Mouse (Mus musculus) ES-Bruce4 (cell line): ENCODE results near the gene Arfrp1. TPM values are rescaled to one million over a fixed set of nuclear protein-coding genes. Genes with fewer than 3 reads are reported as not detected.

Experiments
- H3K27ac ChIP-seq: 2 replicates; pipeline ENCODE4 v1.5.1; 2012; ENCODE audit warnings: low read length, inconsistent platforms; ENCODE audit not compliant: insufficient read depth
- H3K27me3 ChIP-seq: 2 replicates; pipeline ENCODE4 v1.6.1; 2012; ENCODE audit warnings: mild to moderate bottlenecking, low read length, inconsistent platforms; ENCODE audit not compliant: control insufficient read depth, poor library complexity, insufficient read depth, severe bottlenecking
- H3K36me3 ChIP-seq: 2 replicates; pipeline ENCODE4 v1.6.1; 2012; ENCODE audit warnings: inconsistent platforms, mild to moderate bottlenecking, low read length, moderate library complexity; ENCODE audit not compliant: control insufficient read depth, poor library complexity, insufficient read depth, severe bottlenecking
- H3K4me1 ChIP-seq: one replicate; pipeline ENCODE4 v1.8.1; 2011; ENCODE audit warnings: low read length; ENCODE audit not compliant: control insufficient read depth, insufficient read depth
- H3K4me3 ChIP-seq: 2 replicates; pipeline ENCODE4 v1.5.1; 2011; ENCODE audit warnings: low read depth, mild to moderate bottlenecking, low read length
- H3K9ac ChIP-seq: 2 replicates; pipeline ENCODE4 v1.6.1; 2012; ENCODE audit warnings: low read depth, mild to moderate bottlenecking, inconsistent platforms; ENCODE audit not compliant: poor library complexity, severe bottlenecking
- H3K9me3 ChIP-seq: replicated peaks from 2 replicates; pipeline ENCODE4 v1.6.1; 2012; ENCODE audit warnings: mild to moderate bottlenecking, low read length, inconsistent platforms; ENCODE audit not compliant: control insufficient read depth, poor library complexity, insufficient read depth, severe bottlenecking
- CTCF ChIP-seq: IDR thresholded peaks from one replicate; pipeline ENCODE4 v1.8.1; 2011; ENCODE audit warnings: low read depth, low read length
- EP300 ChIP-seq: IDR thresholded peaks from 2 replicates; pipeline ENCODE4 v1.6.1; 2011; ENCODE audit warnings: low read depth, low read length; ENCODE audit not compliant: insufficient read depth
- POLR2A ChIP-seq: IDR thresholded peaks from one replicate; pipeline ENCODE4 v1.8.1; 2011; ENCODE audit warnings: low read length; ENCODE audit not compliant: insufficient read depth
- polyA plus RNA-seq: library from polyadenylated mRNA; stranded (reverse); fragments of >200 nt; gene quantifications from 2 replicates; pipeline ENCODE4 v1.2.4, GENCODE M21; 2011; ENCODE audit warnings: low read depth; ENCODE audit not compliant: missing spikeins, insufficient read depth, insufficient read length

Arfrp1 gene
- polyA plus RNA-seq, 1 experiment = 29.1 TPM

- H3K9ac ChIP-seq = peak within 1 kb of the TSS; percentile 39
- H3K27ac ChIP-seq = no peak within 1 kb of the TSS
- H3K27me3 ChIP-seq = no peaks in the 10 kb centered on the region
Observed at GRCm38 (mm10) chr2:181314080-181314810, 51.0 kb downstream of the Arfrp1 start, which contains the start of gene Stmn3. Gene Stmn3, minus strand, starts transcription at chr2:181314500.

GRCm38 (mm10) chr2:181313344-181314079 is 51.7 kb downstream of the Arfrp1 start:
- H3K27ac ChIP-seq = no peak overlapping the region
- no peaks in the 10 kb centered on the region for H3K27me3 ChIP-seq
- H3K36me3 ChIP-seq = no peaks in the 10 kb centered on the region
- TF ChIP-seq CTCF (no peak), EP300 (no peak), POLR2A (no peak)
- peak overlapping the region; percentile 39 for H3K9ac ChIP-seq
- no peaks in the 10 kb centered on the region for H3K4me1 ChIP-seq
- no peaks in the 10 kb centered on the region for H3K9me3 ChIP-seq
- peak overlapping the region; percentile 82 for H3K4me3 ChIP-seq

More at GRCm38 (mm10) chr2:181314080-181314810, 51.0 kb downstream of the Arfrp1 start, which contains the start of gene Stmn3:
- Histone ChIP-seq H3K9me3 (no peaks in the 10 kb centered on the region), H3K36me3 (no peaks in the 10 kb centered on the region), H3K4me1 (peaks cover 3% of the 10 kb centered on the region), H3K4me3 (peak within 1 kb of the TSS; percentile 82)
- no peak for TF ChIP-seq POLR2A
- no peak for TF ChIP-seq CTCF
- TF ChIP-seq EP300 = peak; percentile 17; the same call in 1 of the 2 replicates

GRCm38 (mm10) chr2:181313006-181313343 is 52.2 kb downstream of the Arfrp1 start:
- Histone ChIP-seq H3K27ac (no peak overlapping the region), H3K9me3 (no peaks in the 10 kb centered on the region), H3K27me3 (no peaks in the 10 kb centered on the region), H3K9ac (peak overlapping the region; percentile 39; the same call in 1 of the 2 replicates), H3K36me3 (no peaks in the 10 kb centered on the region), H3K4me1 (no peaks in the 10 kb centered on the region), H3K4me3 (peak overlapping the region; percentile 82)
- no peak for TF ChIP-seq POLR2A

- Histone ChIP-seq H3K4me1 (no peaks in the 10 kb centered on the region), H3K4me3 (no peak overlapping the region), H3K27ac (no peak overlapping the region), H3K27me3 (no peaks in the 10 kb centered on the region), H3K9me3 (no peaks in the 10 kb centered on the region), H3K36me3 (no peaks in the 10 kb centered on the region), H3K9ac (no peak overlapping the region)
- no peak for TF ChIP-seq POLR2A
- no peak for TF ChIP-seq CTCF
- no peak for TF ChIP-seq EP300
Observed at GRCm38 (mm10) chr2:181312435-181312834, 52.8 kb downstream of the Arfrp1 start.

Other genes starting within 250 kb of the Arfrp1 start
- gene Kcnq2, start 230.1 kb downstream of the Arfrp1 start, polyA plus RNA-seq = 0.76 and 1.0 TPM in 2 replicates
- 0.43 TPM in 1 of 2 replicates, not detected in the other for gene Eef1a2, start 208.4 kb downstream of the Arfrp1 start, polyA plus RNA-seq
- 56.0 and 67.7 TPM in 2 replicates for gene Ppdpf, start 178.2 kb downstream of the Arfrp1 start, polyA plus RNA-seq
- not detected in 2 replicates for gene Ptk6, start 162.6 kb downstream of the Arfrp1 start, polyA plus RNA-seq
- not detected in 2 replicates for gene Srms, start 152.2 kb downstream of the Arfrp1 start, polyA plus RNA-seq
- not detected in 2 replicates for gene Fndc11, start 145.4 kb downstream of the Arfrp1 start, polyA plus RNA-seq
- gene Helz2, start 123.4 kb downstream of the Arfrp1 start, polyA plus RNA-seq = 1.4 and 1.5 TPM in 2 replicates
- 16.4 and 16.7 TPM in 2 replicates for gene Gmeb2, start 77.4 kb downstream of the Arfrp1 start, polyA plus RNA-seq
- 1.2 and 1.8 TPM in 2 replicates for gene Stmn3, start 50.9 kb downstream of the Arfrp1 start, polyA plus RNA-seq
- gene Rtel1, start 45.7 kb downstream of the Arfrp1 start, polyA plus RNA-seq = 49.0 and 54.2 TPM in 2 replicates
- gene Zgpat, start 476 bp downstream of the Arfrp1 start, polyA plus RNA-seq = 11.5 and 13.5 TPM in 2 replicates
- 3.9 and 6.3 TPM in 2 replicates for gene Lime1, start 14.7 kb upstream of the Arfrp1 start, polyA plus RNA-seq
- 4.3 and 5.4 TPM in 2 replicates for gene Zbtb46, start 94.0 kb upstream of the Arfrp1 start, polyA plus RNA-seq
- gene Abhd16b, start 127.8 kb upstream of the Arfrp1 start, polyA plus RNA-seq = not detected in 2 replicates
- 144 and 145 TPM in 2 replicates for gene Tpd52l2, start 131.7 kb upstream of the Arfrp1 start, polyA plus RNA-seq
- gene Dnajc5, start 155.1 kb upstream of the Arfrp1 start, polyA plus RNA-seq = 58.7 and 59.0 TPM in 2 replicates
- 37.1 and 37.5 TPM in 2 replicates for gene Uckl1, start 219.5 kb upstream of the Arfrp1 start, polyA plus RNA-seq
- gene Prpf6, start 226.5 kb upstream of the Arfrp1 start, polyA plus RNA-seq = 80.1 and 80.4 TPM in 2 replicates
- gene Zfp512b, start 227.4 kb upstream of the Arfrp1 start, polyA plus RNA-seq = 14.6 and 14.7 TPM in 2 replicates
- gene Samd10, start 233.8 kb upstream of the Arfrp1 start, polyA plus RNA-seq = 12.5 and 14.7 TPM in 2 replicates